Mouse (Mus musculus) CD8-positive naive resting alpha-beta T cell, adult 2 months (primary cell): ENCODE results near the gene Kcnj5.

ENCODE experiments used
- DNase-seq, 2 experiments: peaks; one replicate each; pipeline ENCODE4 v3.0.0; 2022; ENCODE audit warnings: low read depth in 2 of 2, low spot score in 2 of 2

Gene Kcnj5

GRCm38 (mm10) chr9:32344051-32344450 is at the start of gene Kcnj5:
Gene Kcnj5, minus strand, starts transcription at chr9:32344350.
- DNase-seq, result no peak

DNA sequence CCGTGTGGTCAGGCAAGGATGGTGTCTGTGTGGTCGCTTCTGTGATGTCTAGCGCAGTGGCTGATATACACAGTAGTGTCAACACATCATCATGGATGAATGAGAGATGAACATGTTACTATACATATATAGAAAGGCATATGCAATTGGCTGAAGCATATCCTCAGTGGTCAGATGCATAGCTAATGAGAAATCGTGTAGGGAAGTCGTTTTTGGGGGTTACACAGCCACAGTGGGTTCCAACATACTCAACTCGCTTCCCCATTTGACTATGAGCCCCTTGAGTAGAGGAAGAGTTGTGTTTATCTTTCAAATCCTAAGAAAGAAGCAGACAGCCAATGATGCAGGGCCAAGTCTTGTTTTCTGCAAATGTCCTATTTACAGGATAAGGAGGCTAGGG is 48.6 kb upstream of the Kcnj5 start:
- DNase-seq, result no peak

GRCm38 (mm10) chr9:32391701-32392100 is 47.6 kb upstream of the Kcnj5 start:
- DNase-seq, result no peak

DNA sequence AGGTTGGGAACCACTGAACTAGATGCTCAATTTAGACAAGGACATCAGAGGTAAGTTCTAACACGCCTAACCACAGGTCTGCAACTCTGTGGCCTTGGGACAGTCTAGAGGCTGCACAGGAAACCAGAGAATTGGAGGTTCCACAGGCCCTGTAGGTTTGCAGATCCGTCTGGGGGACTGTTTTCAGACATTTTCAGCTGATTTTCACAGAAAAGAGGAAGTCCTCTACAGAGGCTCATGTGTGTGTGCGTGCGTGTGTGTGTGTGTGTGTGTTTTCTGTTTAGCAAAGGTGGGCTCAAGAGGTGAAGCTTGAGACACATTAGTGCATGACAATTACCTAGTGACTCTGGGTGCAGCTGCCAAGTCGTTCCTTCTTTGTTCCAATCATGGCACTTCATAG is 46.9 kb upstream of the Kcnj5 start:
- DNase-seq, result no peak

DNA sequence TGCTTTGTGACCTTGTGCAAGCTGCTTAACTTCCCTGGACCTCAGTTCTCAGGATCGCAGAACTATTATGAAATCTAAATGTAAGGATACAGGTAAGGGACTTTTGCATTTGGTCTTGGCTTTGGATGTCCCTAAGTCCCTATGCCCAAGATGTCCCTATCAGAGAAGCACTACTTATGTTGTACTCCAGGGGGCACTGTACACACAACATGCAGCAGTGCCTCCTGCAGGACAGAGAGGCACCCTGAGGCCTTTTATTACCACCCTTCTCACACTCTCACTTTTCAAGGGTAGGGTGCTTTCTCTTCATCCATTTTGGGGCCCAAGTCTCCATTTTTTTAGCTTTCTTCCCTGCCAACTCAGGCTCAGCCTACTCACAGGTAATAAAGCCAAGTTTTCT is 44.0 kb upstream of the Kcnj5 start:
- peak; percentile 29 to 42 for DNase-seq

DNA sequence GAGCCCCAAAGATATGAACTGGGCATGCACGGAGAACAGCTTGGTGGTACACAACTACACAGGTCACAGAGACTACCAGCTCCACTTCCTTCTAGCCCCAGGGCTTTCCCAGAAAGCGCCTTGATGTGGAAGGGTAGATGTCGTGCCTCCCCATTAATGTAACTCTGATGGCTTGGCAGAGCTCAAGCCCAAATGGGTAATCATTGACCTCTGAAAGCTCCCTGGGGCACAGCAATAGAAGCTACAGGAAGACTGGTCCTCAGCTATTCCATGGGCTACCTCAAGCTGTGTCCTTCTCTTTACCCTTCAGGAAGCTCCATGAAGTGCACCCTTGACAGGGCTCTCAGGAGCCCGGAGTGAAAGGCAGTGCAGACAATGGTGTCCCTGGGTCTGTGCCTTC is 40.8 kb upstream of the Kcnj5 start:
- DNase-seq, result no peak

- DNase-seq, result no peak
These were observed 32.9 kb upstream of the Kcnj5 start for GRCm38 (mm10) chr9:32376863-32377590.

DNA sequence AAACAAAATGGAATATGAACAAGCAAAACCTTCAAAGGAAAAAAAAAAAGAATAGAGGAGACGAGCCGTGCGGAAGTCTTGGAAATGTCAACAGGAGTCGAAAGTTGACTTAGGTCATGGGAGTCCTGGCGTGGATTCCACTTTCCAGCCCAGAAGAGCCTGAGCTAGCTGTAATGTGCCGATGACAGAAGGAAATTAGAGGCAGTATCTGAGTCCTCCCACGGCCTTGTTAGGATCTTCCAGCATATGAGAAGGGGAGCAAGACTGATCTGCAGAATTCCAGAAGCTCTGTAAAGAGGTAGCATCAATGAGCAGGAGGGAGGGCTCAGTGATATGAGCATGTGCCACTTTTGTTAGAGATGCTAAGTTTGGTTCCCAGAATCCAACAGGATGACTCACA is 31.9 kb upstream of the Kcnj5 start:
- DNase-seq, result no peak

GRCm38 (mm10) chr9:32373656-32374055 is 29.5 kb upstream of the Kcnj5 start:
- DNase-seq, result no peak

DNA sequence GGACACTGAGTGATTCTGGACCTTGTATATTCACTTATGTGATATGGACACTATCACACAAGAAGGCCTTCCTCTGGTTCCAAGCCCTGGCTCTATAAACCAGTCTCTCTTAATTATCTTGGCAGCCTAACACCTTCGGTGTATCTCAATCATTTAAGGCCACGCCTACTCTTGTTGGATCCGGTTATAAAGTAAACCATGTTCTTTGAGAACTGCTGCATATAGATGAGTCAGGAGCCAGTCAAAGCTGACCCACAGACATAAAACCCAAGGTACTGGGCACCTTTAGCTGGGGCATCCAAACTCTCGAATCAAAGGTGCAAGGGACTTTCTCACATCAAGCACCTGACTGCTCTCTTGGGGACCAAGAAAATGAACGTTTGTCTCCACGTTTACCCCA is 28.1 kb upstream of the Kcnj5 start, which contains the start of gene Kcnj1:
Gene Kcnj1 (plus strand): TSS at position 292 of the 400 bp plus-strand sequence.
- DNase-seq, result no peak

GRCm38 (mm10) chr9:32369388-32369787 is 25.2 kb upstream of the Kcnj5 start:
- DNase-seq, result no peak

DNA sequence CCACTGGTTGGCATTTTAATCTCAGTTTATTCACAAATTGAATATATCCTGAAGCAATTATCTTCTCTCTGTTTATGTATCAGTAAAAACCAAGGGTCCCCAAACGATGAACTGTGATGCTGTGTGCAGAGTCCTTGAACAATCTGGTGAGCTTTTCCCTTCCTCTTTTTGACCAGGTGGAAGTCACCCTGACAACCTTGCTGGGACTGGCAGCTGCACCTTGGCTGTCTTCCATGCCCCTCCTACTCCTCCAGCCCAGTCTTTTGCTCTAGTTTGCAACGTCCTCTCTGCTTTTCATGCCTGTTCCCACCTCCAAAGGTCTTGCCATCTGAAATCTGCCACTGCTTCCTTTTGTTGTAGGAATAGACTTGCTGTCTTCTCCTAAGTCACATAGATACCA is 24.7 kb upstream of the Kcnj5 start:
- DNase-seq, result no peak

GRCm38 (mm10) chr9:32360770-32361169 is 16.6 kb upstream of the Kcnj5 start:
- no peak for DNase-seq

- DNase-seq, result peak; percentile 24 to 50
These were observed 6.2 kb upstream of the Kcnj5 start for GRCm38 (mm10) chr9:32350332-32350731.

DNA sequence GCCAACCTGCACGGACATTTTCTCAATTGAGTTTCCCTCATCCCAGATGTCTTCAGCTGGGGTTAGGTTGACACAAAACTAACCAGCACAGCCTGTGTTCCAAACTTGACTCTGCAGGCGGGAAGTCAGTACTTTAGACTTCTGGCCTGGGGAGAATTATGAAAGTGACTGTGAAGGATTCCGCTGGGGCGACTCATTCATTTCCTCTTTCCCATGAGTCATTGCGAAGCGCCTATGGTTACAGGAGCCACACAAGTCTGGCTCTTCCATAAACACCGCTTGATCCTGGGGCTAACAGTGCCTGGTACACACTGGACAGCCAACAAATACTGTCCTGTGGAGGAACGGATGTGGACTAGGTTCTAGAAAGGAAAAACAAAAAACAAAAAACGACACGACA is 5.2 kb upstream of the Kcnj5 start:
- DNase-seq, result no peak

DNA sequence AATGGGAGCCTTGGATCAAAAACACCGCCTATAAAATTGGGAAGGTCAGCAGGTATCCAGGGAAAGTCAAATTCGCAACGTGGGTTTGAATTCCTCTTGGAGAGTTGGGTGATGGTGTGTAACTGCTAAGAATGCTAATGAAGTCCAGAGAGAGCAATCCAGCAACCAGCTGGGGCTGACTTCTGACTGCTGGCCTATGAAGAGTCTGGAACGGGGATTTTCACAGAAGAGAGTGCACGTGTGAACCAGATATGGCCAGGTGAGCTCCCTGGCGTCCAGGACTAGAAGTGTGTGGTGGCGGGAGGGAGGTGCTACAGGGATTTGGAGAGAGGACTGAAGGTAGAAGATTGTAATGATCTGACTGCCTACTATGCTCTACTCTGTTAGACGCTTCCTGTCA is 3.9 kb upstream of the Kcnj5 start:
- DNase-seq, result no peak

DNA sequence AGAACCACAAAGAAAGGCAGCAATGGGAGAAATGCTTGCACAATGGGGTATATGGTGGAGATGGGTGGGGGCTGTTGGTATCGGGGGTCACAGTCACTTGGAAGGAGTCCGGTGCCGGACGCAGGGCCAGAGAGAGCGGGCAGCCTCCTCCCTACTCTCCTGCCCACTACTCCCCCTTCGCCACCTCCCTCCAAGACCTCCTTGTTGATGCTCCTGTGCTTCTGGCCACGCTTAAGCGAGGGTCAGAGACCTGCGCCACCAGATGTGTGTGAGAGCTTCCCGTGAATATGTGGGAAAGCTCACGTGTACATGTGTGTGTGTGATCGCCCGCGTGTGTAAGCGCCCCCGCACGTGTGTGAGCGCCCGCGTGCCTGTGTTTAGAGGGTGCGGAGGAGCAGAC is 339 bp upstream of the Kcnj5 start:
- DNase-seq, result no peak

DNA sequence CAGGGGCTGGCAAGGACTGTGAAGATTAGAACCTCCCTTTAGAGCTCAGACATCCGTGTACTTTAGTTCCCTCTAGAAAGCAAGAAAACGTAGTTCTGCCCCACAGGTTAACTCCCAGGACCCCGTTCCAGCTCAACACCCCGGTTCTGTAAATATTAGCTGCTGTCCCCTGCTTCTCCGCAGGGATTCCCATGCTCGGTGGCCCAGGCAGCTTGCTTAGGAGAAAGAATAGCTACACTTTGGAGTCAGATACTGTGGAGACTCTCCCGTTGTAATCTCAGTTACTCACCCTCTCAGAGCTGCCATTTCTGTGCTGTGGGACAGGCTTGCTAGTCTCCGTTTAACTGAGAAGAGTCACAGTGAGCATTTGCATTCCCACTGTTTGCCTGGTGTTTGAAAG is 1.2 kb downstream of the Kcnj5 start:
- no peak for DNase-seq

GRCm38 (mm10) chr9:32340831-32341230 is 3.3 kb downstream of the Kcnj5 start:
- no peak for DNase-seq

GRCm38 (mm10) chr9:32335389-32336150 is 8.6 kb downstream of the Kcnj5 start:
- no peak for DNase-seq

DNA sequence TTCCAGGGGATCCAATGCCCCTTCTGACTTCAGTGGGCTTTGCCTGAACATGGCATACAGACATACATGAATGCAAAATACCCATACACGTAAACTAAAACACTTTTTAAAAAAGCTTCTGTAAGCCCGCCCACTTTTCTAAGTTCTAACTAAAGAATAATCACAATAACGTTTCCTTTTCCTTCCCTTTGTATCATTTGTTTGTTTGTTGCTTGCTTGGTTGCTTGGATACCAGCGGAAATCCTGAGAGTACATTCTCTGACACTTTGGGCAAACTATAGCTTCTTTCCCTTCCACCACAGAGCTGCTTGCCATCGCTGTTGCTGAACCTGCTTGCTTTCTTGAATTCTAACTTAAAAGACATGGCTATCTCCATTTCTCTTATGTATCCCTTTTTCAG is 13.0 kb downstream of the Kcnj5 start:
- no peak for DNase-seq

DNA sequence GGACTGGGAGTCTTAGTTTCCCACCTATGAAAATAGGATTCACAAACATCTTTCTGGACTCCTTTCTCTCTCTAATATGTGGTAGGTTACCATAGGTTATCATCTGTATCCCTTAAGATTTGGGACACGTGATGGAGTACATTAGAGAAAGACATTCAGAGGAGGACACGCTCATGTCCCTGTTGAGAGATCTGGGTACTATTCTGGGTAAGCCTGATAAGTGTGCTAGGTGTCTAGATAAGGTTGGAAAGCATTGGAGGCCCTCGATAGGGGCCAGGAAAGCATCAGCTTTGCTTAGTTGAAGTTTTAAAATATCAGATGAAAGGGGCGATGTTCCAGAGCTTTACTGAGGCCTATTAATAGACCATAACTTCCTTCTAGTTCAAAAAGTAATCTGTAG is 15.4 kb downstream of the Kcnj5 start:
- no peak for DNase-seq

DNA sequence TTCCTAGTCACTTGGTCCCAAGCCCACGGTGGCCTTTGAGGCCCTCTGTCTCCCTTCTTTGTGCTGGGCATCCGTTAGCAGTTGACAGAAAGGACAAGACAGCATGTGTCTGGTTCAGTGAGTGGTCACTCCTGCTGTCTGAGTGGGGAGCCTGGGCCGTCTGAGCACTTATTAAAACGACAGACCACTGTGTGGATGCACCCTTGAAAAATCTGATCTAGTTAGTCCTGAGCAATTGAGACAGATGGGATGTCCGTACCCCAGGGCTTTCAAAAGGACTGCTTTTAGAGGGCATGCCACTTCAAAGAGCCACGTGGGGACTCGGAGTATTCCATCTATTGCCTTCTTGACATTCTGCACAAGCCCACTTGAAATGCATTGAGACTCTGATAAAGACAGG is 20.5 kb downstream of the Kcnj5 start:
- DNase-seq, result no peak
